Mouse (Mus musculus) neural tube, embryonic 11.5 days (tissue): ENCODE data around the gene Tpbpa. TPM values are rescaled to one million over a fixed set of nuclear protein-coding genes. Genes with fewer than 3 reads are reported as not detected.
"Not testable (repeated sequence)": the region's sequence is repeated elsewhere in the genome, so short reads cannot be mapped to it uniquely, and the experiment has no call there.

Experiments
- ATAC-seq: fragments of 200-750 bp; cut with Nextera tagmentation; 2 replicates; pipeline ENCODE4 v1.8.0; 2017; ENCODE audit warnings: moderate number of reproducible peaks, mild to moderate bottlenecking, moderate TSS enrichment, moderate library complexity; ENCODE audit not compliant: insufficient read depth, low FRiP score, low TSS enrichment
- DNase-seq: peaks from one replicate; pipeline ENCODE4 v3.0.0-alpha.2; 2015; ENCODE audit warnings: low spot score
- H3K27ac ChIP-seq: fragments of 300-500 bp; sonication (generic); 2 replicates; pipeline ENCODE4 v1.5.1; 2014; ENCODE audit warnings: low read depth, mild to moderate bottlenecking, low read length
- H3K27me3 ChIP-seq: fragments of 300-500 bp; sonication (generic); 2 replicates; pipeline ENCODE4 v1.6.1; 2014; ENCODE audit warnings: mild to moderate bottlenecking, low read length, mixed read lengths; ENCODE audit not compliant: control insufficient read depth, insufficient read depth
- H3K36me3 ChIP-seq: fragments of 300-500 bp; sonication (generic); 2 replicates; pipeline ENCODE4 v1.6.1; 2014; ENCODE audit warnings: mild to moderate bottlenecking, low read length, moderate library complexity, mixed read lengths; ENCODE audit not compliant: control insufficient read depth, insufficient read depth
- H3K4me1 ChIP-seq: fragments of 300-500 bp; sonication (generic); 2 replicates; pipeline ENCODE4 v1.6.1; 2014; ENCODE audit warnings: low read length, mixed read lengths; ENCODE audit not compliant: control insufficient read depth, insufficient read depth
- H3K4me2 ChIP-seq: fragments of 300-500 bp; sonication (generic); 2 replicates; pipeline ENCODE4 v1.6.1; 2014; ENCODE audit warnings: low read depth, mild to moderate bottlenecking, moderate library complexity
- H3K4me3 ChIP-seq: fragments of 300-500 bp; sonication (generic); 2 replicates; pipeline ENCODE4 v1.5.1; 2014; ENCODE audit warnings: low read depth, low read length
- H3K9ac ChIP-seq: fragments of 300-500 bp; sonication (generic); 2 replicates; pipeline ENCODE4 v1.6.1; 2014; ENCODE audit warnings: mild to moderate bottlenecking, low read length
- H3K9me3 ChIP-seq: fragments of 300-500 bp; sonication (generic); 2 replicates; pipeline ENCODE4 v1.6.1; 2016; ENCODE audit warnings: low read length; ENCODE audit not compliant: control insufficient read depth
- WGBS: fragments of 180-500 bp; shearing (Covaris S2); extraction: QIAGEN DNeasy Blood & Tissue Kit; methylation state at CpG from one replicate; pipeline ENCODE4 v1.1.7; 2014; 5-methylcytosine and 5-hydroxymethylcytosine counted together
- polyA plus RNA-seq: library from polyadenylated mRNA; unstranded; fragments of >200 nt; fragmentation: Nextera tagmentation; extraction: Ambion mirVana; gene quantifications from 2 replicates; pipeline ENCODE4 v1.2.1, GENCODE M21; 2014

The Tpbpa gene
- not detected in 2 replicates for polyA plus RNA-seq

- not testable (repeated sequence) for H3K9ac ChIP-seq, H3K27ac ChIP-seq, H3K9me3 ChIP-seq, DNase-seq, H3K4me2 ChIP-seq, H3K4me1 ChIP-seq, H3K36me3 ChIP-seq, ATAC-seq, H3K4me3 ChIP-seq, H3K27me3 ChIP-seq
- WGBS: 75% methylated on average over 3 of the region's 3 CpGs
Observed at GRCm38 (mm10) chr13:60941884-60942283, at the start of gene Tpbpa. TSS of gene Tpbpa (minus strand) at chr13:60941984.

GRCm38 (mm10) chr13:60986915-60987314 lies 45.1 kb upstream of the Tpbpa start:
- H3K9ac ChIP-seq, H3K27ac ChIP-seq, H3K4me2 ChIP-seq, H3K9me3 ChIP-seq, H3K36me3 ChIP-seq, H3K4me3 ChIP-seq, DNase-seq, H3K4me1 ChIP-seq, ATAC-seq, H3K27me3 ChIP-seq: not testable (repeated sequence)
- WGBS: 77% methylated on average over 4 of the region's 5 CpGs

GRCm38 (mm10) chr13:60972319-60972718 lies 30.5 kb upstream of the Tpbpa start:
- H3K4me1 ChIP-seq, H3K27me3 ChIP-seq, DNase-seq, ATAC-seq, H3K9ac ChIP-seq, H3K4me2 ChIP-seq, H3K9me3 ChIP-seq, H3K27ac ChIP-seq, H3K4me3 ChIP-seq, H3K36me3 ChIP-seq: not testable (repeated sequence)
- WGBS: 63% methylated on average over 4 of the region's 4 CpGs

DNA sequence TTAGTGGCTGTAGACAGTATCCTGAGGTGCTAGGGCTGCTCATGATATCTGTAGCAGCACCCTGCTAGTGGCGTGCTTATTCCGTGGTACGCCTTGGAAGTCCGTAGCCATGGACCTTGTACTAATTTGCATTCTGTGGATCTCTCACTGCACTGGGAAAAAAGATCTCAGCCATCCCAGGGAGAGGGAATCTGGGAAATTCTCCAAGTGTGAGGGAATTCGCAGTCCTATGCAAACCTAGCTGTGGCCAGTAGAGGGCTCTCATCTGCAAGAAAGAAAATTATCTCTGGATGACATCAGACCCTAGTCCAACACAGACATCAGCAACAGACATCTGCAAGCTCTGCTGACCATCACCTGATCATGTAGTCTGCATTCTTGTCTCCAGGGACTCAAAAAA lies 22.2 kb upstream of the Tpbpa start:
- not testable (repeated sequence) for H3K36me3 ChIP-seq, ATAC-seq, DNase-seq, H3K27ac ChIP-seq, H3K9me3 ChIP-seq, H3K4me1 ChIP-seq, H3K27me3 ChIP-seq, H3K4me3 ChIP-seq, H3K9ac ChIP-seq, H3K4me2 ChIP-seq
- WGBS: 48% methylated on average over 5 of the region's 5 CpGs

GRCm38 (mm10) chr13:60961706-60962105 lies 19.9 kb upstream of the Tpbpa start:
- H3K4me1 ChIP-seq: no peaks in the 10 kb centered on the region
- H3K27me3 ChIP-seq: no peaks in the 10 kb centered on the region
- DNase-seq (no peak), ATAC-seq (no peak)
- H3K4me3 ChIP-seq: no peak overlapping the region
- H3K9ac ChIP-seq: no peak overlapping the region
- 71% methylated on average over 5 of the region's 5 CpGs for WGBS
- peaks cover 6% of the 10 kb centered on the region; the same call in 1 of the 2 replicates for H3K9me3 ChIP-seq
- no peak overlapping the region for H3K4me2 ChIP-seq
- H3K27ac ChIP-seq: no peak overlapping the region
- no peaks in the 10 kb centered on the region for H3K36me3 ChIP-seq

GRCm38 (mm10) chr13:60936500-60936901 lies 5.3 kb downstream of the Tpbpa start, which contains the start of the genes Gm49391 and Ctla2a:
TSS of gene Gm49391 (minus strand) at chr13:60936571.
TSS of gene Ctla2a (minus strand) at chr13:60936625.
- WGBS: 74% methylated on average over 5 of the region's 5 CpGs
- Histone ChIP-seq H3K27ac (no peak within 1 kb of the TSS), H3K27me3 (no peaks in the 10 kb centered on the region), H3K9me3 (no peaks in the 10 kb centered on the region), H3K4me2 (no peak within 1 kb of the TSS), H3K4me1 (no peaks in the 10 kb centered on the region), H3K36me3 (no peaks in the 10 kb centered on the region), H3K9ac (no peak within 1 kb of the TSS), H3K4me3 (no peak within 1 kb of the TSS)
- no peak for DNase-seq
- no peak for ATAC-seq

DNA sequence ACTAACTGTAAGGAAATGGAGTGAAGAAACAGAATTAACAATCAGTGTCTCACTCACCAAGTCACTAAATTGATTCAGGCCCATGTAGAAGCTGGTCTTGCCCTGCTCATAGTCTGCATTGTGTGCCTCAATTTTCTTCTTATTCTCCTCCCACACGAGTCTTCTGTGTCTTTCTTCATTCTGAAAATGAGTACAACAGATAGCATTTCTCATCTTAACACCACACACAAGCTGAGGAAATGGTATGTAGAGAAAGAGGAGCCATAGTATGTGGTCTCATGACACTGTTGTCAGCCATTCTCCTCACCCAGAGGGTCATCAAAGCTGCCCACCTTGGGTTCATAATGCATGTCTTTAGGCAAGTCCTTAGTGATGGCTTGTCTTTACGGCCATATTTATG lies 6.3 kb downstream of the Tpbpa start, which contains the start of gene Gm49393:
Gene Gm49393, minus strand, starts transcription at position 101 of the 400 bp plus-strand sequence.
- H3K4me1 ChIP-seq, ATAC-seq, H3K4me2 ChIP-seq, H3K4me3 ChIP-seq, H3K27me3 ChIP-seq, DNase-seq, H3K36me3 ChIP-seq, H3K9ac ChIP-seq, H3K27ac ChIP-seq, H3K9me3 ChIP-seq: not testable (repeated sequence)
- 76% methylated on average over 2 of the region's 2 CpGs for WGBS

DNA sequence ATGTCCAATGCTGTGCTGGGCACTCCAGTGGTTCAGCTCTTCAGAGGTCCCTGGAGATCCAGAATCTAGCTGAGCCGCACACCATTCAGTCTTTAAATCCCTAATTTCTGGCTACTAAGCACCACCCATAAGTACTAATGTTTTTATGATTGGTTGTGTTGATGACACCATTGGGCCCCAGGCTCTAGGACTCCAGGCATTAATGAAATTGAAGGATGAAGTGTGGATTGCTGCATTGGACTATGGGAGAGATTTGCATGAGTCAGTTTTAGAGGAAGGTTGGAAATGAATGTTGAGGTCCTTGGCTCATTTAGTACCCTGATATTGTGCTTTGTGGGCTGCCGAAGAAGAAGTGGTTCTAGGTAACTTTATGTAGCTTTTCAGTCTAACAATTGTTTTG lies 37.0 kb downstream of the Tpbpa start, which contains the start of gene Tpbpb:
Gene Tpbpb, minus strand, starts transcription at position 101 of the 400 bp plus-strand sequence.
- DNase-seq, ATAC-seq: not testable (repeated sequence)
- WGBS: 81% methylated on average over 2 of the region's 2 CpGs

GRCm38 (mm10) chr13:60897328-60897727 lies 44.5 kb downstream of the Tpbpa start, which contains the start of gene Ctla2b:
TSS of gene Ctla2b (minus strand) at chr13:60897447.
- WGBS: 71% methylated on average over 3 of the region's 3 CpGs
- no peaks in the 10 kb centered on the region for H3K27me3 ChIP-seq
- no peak for DNase-seq

More for the DNA sequence above, 37.0 kb downstream of the Tpbpa start, which contains the start of gene Tpbpb:
- H3K27me3 ChIP-seq, H3K9ac ChIP-seq, H3K36me3 ChIP-seq, H3K27ac ChIP-seq, H3K4me3 ChIP-seq, H3K4me2 ChIP-seq, H3K9me3 ChIP-seq, H3K4me1 ChIP-seq: not testable (repeated sequence)

More at GRCm38 (mm10) chr13:60897328-60897727, 44.5 kb downstream of the Tpbpa start, which contains the start of gene Ctla2b:
- Histone ChIP-seq H3K9ac (no peak within 1 kb of the TSS), H3K27ac (no peak within 1 kb of the TSS), H3K4me2 (no peak within 1 kb of the TSS), H3K36me3 (no peaks in the 10 kb centered on the region), H3K9me3 (no peaks in the 10 kb centered on the region), H3K4me1 (no peaks in the 10 kb centered on the region), H3K4me3 (no peak within 1 kb of the TSS)
- no peak for ATAC-seq
